Mouse (Mus musculus): Measurements from ENCODE around the gene Zbtb7b. TPM values are rescaled to one million over a fixed set of nuclear protein-coding genes. Genes with fewer than 3 reads are reported as not detected.

The Zbtb7b gene
- total and polyA plus RNA-seq, 3 experiments: 11.9 to 34.2 (median 27.6) TPM

- peak; percentile 55; the same call in 1 of the 2 replicates for TF ChIP-seq IRF4 (IDR thresholded peaks at IDR 0.05; ENCODE audit: low read depth, low read length)
- TF ChIP-seq SMC3 (IDR thresholded peaks at IDR 0.05; ENCODE audit: low read depth, low read length): peak; percentile 81
- TF ChIP-seq ELF1 (IDR thresholded peaks at IDR 0.05; ENCODE audit: low read depth, low read length): peak; percentile 46; the same call in 1 of the 2 replicates
- no peak for TF ChIP-seq MYC (IDR thresholded peaks at IDR 0.05; ENCODE audit: low read depth, low read length)
- no peak; the same call in 1 of the 2 replicates for TF ChIP-seq NELFE (IDR thresholded peaks at IDR 0.05; ENCODE audit: low read depth, low read length)
- TF ChIP-seq MAX (IDR thresholded peaks at IDR 0.05; ENCODE audit: low read length): no peak
- no peak for TF ChIP-seq HCFC1 (IDR thresholded peaks at IDR 0.05; ENCODE audit: low read depth, low read length)
- no peak for TF ChIP-seq JUND (conservative IDR thresholded peaks at IDR 0.05; ENCODE audit: low read depth, low read length)
- no peak for TF ChIP-seq CHD2 (IDR thresholded peaks at IDR 0.05; ENCODE audit: low read length)
- TF ChIP-seq ZC3H11A (IDR thresholded peaks at IDR 0.05; ENCODE audit: low read depth, low read length): peak; percentile 23; the same call in 1 of the 2 replicates
- no peak for TF ChIP-seq USF1 (IDR thresholded peaks at IDR 0.05; ENCODE audit: low read depth, low read length)
- TF ChIP-seq TCF12 (IDR thresholded peaks at IDR 0.05; ENCODE audit: low read depth, low read length): no peak
- TF ChIP-seq NRF1 (IDR thresholded peaks at IDR 0.05; ENCODE audit: low read depth, low read length): no peak
- peak; percentile 91 to 100 for TF ChIP-seq CTCF (conservative IDR thresholded peaks at IDR 0.05 in 1 of 2, IDR thresholded peaks at IDR 0.05 in 1 of 2; ENCODE audit: low read depth in 2 of 2, low read length in 2 of 2)
- no peak for TF ChIP-seq USF2 (conservative IDR thresholded peaks at IDR 0.05; ENCODE audit: low read depth, low read length)
- no peak for TF ChIP-seq ETS1 (conservative IDR thresholded peaks at IDR 0.05; ENCODE audit: low read depth, low read length)
- TF ChIP-seq TBP (conservative IDR thresholded peaks at IDR 0.05; ENCODE audit: low read depth, low read length): no peak
These were observed 55.2 kb downstream of the Zbtb7b start (continued) for GRCm38 (mm10) chr3:89339416-89339815.

DNA sequence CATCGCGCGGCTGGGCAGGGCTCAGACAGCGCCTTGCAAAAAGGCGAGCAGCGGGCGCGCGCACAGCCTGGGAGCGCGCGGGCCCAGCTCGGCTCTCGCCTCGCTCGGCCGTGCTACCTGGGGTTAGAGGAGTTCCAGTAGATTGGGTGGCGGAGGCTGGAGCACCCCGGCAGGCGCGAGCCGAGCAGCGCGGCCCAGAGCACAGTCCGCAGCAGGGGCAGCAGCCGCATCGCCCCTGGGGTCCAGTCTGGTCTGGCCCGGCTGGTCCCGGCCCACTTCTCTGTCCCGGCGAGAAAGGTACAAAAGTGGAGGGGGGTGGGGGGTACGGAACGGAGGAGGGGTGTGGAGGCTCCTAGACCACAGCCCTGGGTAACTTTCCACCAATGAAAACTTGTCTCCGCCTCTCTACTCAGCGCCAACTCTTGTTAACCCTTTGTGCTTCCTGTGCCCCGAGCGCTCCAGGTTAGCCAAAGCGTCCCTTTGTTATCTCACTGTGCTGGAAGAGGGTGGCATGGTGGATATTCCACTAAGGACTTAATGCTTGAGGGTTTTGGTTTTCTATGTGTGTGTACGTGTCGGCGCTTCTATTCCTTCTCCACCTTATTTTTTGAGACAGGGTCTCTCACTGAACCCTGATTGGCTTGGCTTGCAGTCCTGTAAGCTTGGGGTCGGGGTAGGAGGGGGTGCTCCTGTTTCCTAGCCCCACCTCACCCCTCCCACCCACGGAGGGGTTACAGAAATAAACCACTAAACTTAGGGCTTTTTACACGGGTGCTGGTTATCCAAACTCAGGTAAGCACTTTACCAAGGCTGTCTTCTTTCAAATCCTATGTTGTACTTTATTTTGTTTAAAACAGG is 56.6 kb downstream of the Zbtb7b start, which contains the start of gene Efna4:
Efna4 (minus strand) TSS at position 308 of the 858 bp plus-strand sequence.
- H3K9me3 ChIP-seq (replicated peaks; ENCODE audit: low read length): no peaks in the 10 kb centered on the region
- H3K27ac ChIP-seq (ENCODE audit: insufficient read depth, low read depth): no peak within 1 kb of the TSS
- no peak for DNase-seq (ENCODE audit: extremely low read depth)
- peak within 1 kb of the TSS; percentile 38 to 81 (median 50) for H3K4me3 ChIP-seq (replicated peaks in 1 of 3; ENCODE audit: low read depth in 2 of 3, low read length in 2 of 3, poor library complexity in 1 of 3)
- peaks cover 0 to 37% of the 10 kb centered on the region in 2 experiments for H3K36me3 ChIP-seq (replicated peaks in 1 of 2; ENCODE audit: control insufficient read depth in 1 of 2, insufficient read depth in 1 of 2, low read length in 1 of 2)
- in situ Hi-C loops (cut with MboI; ENCODE audit: low pct_ligation_motif_present, low pct_unique_long_range_greater_than_20kb, low sequenced_read_pairs) (loop anchor here (25.0 kb wide), 2 partner anchors 349 to 424 kb away; partner anchors contain the start of genes Chrnb2 and Ube2q1), dilution Hi-C loops (cut with MboI; ENCODE audit: extremely low pct_ligation_motif_present, extremely low pct_unique_long_range_greater_than_20kb, low sequenced_read_pairs) (no loop called here)
- H3K4me2 ChIP-seq (ENCODE audit: insufficient read depth, low read depth, poor library complexity, severe bottlenecking): peak within 1 kb of the TSS; percentile 74
- H3K4me1 ChIP-seq (ENCODE audit: control insufficient read depth in 1 of 2, insufficient read depth in 2 of 2): peaks cover 9 to 20% of the 10 kb centered on the region in 2 experiments
- H3K9ac ChIP-seq (ENCODE audit: insufficient read depth, low read depth): peak within 1 kb of the TSS; percentile 62
- no peaks in the 10 kb centered on the region for H3K79me2 ChIP-seq (replicated peaks; ENCODE audit: control insufficient read depth, extremely low read depth, insufficient read depth, poor library complexity, severe bottlenecking)
- TF ChIP-seq ETS1 (conservative IDR thresholded peaks at IDR 0.05; ENCODE audit: low read depth, low read length) (no peak), ZKSCAN1 (IDR thresholded peaks at IDR 0.05; ENCODE audit: borderline replicate concordance, low read depth, low read length) (no peak), USF1 (IDR thresholded peaks at IDR 0.05; ENCODE audit: low read depth, low read length) (no peak), SMC3 (IDR thresholded peaks at IDR 0.05; ENCODE audit: low read depth, low read length) (no peak), CHD2 (IDR thresholded peaks at IDR 0.05; ENCODE audit: low read length) (no peak), PAX5 (IDR thresholded peaks at IDR 0.05; ENCODE audit: low read length) (no peak), POLR2A (IDR thresholded peaks at IDR 0.05; ENCODE audit: low read depth, low read length) (peak; percentile 39; the same call in 1 of the 2 replicates), UBTF (IDR thresholded peaks at IDR 0.05; ENCODE audit: low read depth, low read length) (no peak)
- H3K27me3 ChIP-seq (replicated peaks): peaks cover 29% of the 10 kb centered on the region
